Mouse (Mus musculus) intestine, postnatal 0 days (tissue): ENCODE measurements around the gene Rftn1. TPM values are rescaled to one million over a fixed set of nuclear protein-coding genes. Genes with fewer than 3 reads are reported as not detected.

Experiments
- ATAC-seq: fragments of 200-750 bp; cut with Nextera tagmentation; 2 replicates; pipeline ENCODE4 v1.8.0; 2017; ENCODE audit warnings: mild to moderate bottlenecking, moderate TSS enrichment, moderate library complexity
- H3K27ac ChIP-seq: fragments of 300-500 bp; sonication (generic); 2 replicates; pipeline ENCODE4 v1.5.1; 2014; ENCODE audit warnings: mild to moderate bottlenecking, low read depth, low read length, moderate library complexity
- H3K27me3 ChIP-seq: fragments of 300-500 bp; sonication (generic); replicated peaks from 2 replicates; pipeline ENCODE4 v1.6.1; 2014; ENCODE audit warnings: low read length, mixed read lengths; ENCODE audit not compliant: control insufficient read depth, insufficient read depth
- H3K36me3 ChIP-seq: fragments of 300-500 bp; sonication (generic); 2 replicates; pipeline ENCODE4 v1.6.1; 2014; ENCODE audit warnings: mild to moderate bottlenecking, moderate library complexity; ENCODE audit not compliant: control insufficient read depth, insufficient read depth
- H3K4me1 ChIP-seq: fragments of 300-500 bp; sonication (generic); replicated peaks from 2 replicates; pipeline ENCODE4 v1.6.1; 2014; ENCODE audit warnings: antibody characterized with exemption, low read length, mixed read lengths; ENCODE audit not compliant: control insufficient read depth, insufficient read depth
- H3K4me2 ChIP-seq: fragments of 300-500 bp; sonication (generic); replicated peaks from 2 replicates; pipeline ENCODE4 v1.6.1; 2014; ENCODE audit warnings: low read depth, mild to moderate bottlenecking, moderate library complexity
- H3K4me3 ChIP-seq: fragments of 300-500 bp; sonication (generic); 2 replicates; pipeline ENCODE4 v1.5.1; 2014; ENCODE audit warnings: low read depth, low read length
- H3K9ac ChIP-seq: fragments of 300-500 bp; sonication (generic); 2 replicates; pipeline ENCODE4 v1.6.1; 2014; ENCODE audit warnings: mild to moderate bottlenecking, low read depth, low read length
- H3K9me3 ChIP-seq: fragments of 300-500 bp; sonication (generic); 2 replicates; pipeline ENCODE4 v1.6.1; 2016; ENCODE audit warnings: mixed run types; ENCODE audit not compliant: control insufficient read depth
- CTCF ChIP-seq: sonication (generic); IDR thresholded peaks from 2 replicates; pipeline ENCODE4 v1.5.1; 2016; ENCODE audit warnings: low read depth, mild to moderate bottlenecking, control low read depth, antibody characterized with exemption, moderate library complexity
- WGBS: fragments of 180-500 bp; shearing (Covaris S2); extraction: QIAGEN DNeasy Blood & Tissue Kit; methylation state at CpG from one replicate; pipeline ENCODE4 v1.1.7; 2014; 5-methylcytosine and 5-hydroxymethylcytosine counted together
- polyA plus RNA-seq: library from polyadenylated mRNA; unstranded; fragments of >200 nt; fragmentation: Nextera tagmentation; extraction: Ambion mirVana; gene quantifications from 2 replicates; pipeline ENCODE4 v1.2.1, GENCODE M21; 2015

Rftn1 gene
- polyA plus RNA-seq, 1 experiment from 2014 or later: 7.1 TPM

DNA sequence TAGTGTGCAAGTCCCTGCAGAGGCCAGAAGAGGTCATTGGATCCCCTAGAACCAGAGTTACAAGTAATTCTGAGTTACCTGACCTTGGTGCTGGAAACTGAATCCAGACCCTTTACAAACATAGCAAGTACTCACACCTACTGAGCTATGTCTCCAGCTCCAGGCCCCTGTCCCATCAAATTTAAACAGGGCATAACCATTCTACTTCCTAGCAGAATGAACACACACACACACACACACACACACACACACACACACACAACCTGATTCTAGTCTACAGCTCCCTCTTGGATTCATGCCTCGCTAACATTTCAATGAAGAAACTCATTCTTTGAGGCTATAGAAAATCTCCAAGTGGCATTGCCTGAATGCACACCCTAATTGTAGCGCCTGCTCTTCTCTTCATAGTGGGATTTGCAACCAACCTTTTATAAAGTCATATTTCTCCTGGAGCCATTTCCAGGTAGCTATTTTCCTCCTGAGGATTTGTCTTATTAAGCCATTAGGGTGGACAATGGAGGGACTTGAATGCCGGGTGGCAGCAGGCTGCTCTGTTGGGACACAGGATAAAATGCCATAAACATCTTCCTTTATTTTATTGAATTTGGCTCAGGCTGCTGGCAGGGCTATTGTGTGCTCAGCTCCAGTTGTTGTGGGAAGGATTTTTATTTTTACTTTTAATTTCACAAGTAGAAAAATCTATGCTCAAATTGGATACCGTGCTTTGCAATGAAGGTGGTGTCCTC, 213.6 kb downstream of the Rftn1 start:
- Histone ChIP-seq H3K27ac (no peak overlapping the region), H3K4me2 (no peak overlapping the region), H3K9ac (no peak overlapping the region), H3K4me3 (no peak overlapping the region), H3K4me1 (no peaks in the 10 kb centered on the region), H3K27me3 (no peaks in the 10 kb centered on the region), H3K9me3 (no peaks in the 10 kb centered on the region), H3K36me3 (no peaks in the 10 kb centered on the region)
- TF ChIP-seq CTCF: no peak
- ATAC-seq: no peak
- WGBS: 80% methylated on average over 4 of the region's 4 CpGs

DNA sequence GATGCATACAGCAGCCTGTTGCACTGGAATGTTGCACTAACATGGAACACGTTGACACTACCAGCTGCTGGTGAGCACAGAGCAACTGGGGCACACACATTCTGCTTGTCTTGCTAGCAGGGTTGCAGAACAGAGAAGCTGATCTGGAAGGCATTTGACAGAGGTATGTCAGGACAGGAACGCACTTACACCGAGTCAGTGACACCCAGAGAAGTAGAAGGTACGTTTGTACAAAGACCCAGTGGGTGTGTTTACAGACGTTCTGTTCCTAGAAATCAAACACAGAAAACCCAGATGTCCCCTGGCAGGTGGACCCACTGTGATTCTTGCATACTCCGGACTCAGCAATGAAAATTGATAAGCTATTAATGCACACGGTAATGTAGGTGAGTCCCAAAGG, 215.0 kb downstream of the Rftn1 start:
- H3K9me3 ChIP-seq: no peaks in the 10 kb centered on the region
- TF ChIP-seq CTCF: no peak
- H3K36me3 ChIP-seq: no peaks in the 10 kb centered on the region
- no peak overlapping the region for H3K4me2 ChIP-seq
- ATAC-seq: no peak
- H3K4me1 ChIP-seq: no peaks in the 10 kb centered on the region
- no peak overlapping the region for H3K9ac ChIP-seq
- H3K27ac ChIP-seq: no peak overlapping the region
- no peaks in the 10 kb centered on the region for H3K27me3 ChIP-seq
- 56% methylated on average over 7 of the region's 7 CpGs for WGBS
- H3K4me3 ChIP-seq: no peak overlapping the region

DNA sequence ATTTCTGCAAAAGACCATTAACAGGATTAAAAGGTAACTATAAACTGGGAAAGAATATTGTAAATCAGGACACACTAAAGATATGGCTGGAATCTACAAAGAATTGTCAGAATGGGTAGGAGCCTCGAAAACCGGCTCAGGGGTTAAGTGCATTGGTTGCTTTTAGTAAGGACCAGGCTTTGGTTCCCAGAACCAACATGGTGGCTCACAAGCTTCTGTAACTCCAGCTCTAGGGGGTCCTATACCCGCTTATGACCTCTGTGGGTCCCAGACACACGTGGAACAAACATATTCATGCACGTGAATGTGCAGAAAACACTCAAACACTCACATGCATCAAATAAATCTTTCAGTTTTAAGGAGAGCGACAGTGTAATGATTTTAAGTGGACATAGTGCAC, 215.5 kb downstream of the Rftn1 start:
- WGBS: 79% methylated on average over 6 of the region's 6 CpGs

DNA sequence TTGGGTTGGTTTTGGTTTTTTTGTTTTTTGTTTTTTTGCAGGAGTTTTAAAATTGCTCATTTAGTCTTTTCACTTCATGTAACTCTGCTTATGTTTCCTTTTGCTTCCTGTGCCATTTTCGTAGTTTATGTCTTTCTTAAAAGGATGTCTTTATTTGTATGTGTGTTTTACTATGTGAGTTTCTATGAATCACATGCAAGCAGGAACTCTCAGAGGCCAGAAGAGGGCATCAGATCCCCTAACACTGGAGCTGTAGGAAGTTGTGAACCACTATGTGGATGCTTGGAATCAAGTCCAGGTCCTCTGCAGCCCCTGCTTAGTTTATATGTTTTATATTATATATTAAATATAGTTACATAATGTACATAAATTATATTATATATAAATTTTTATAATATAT, 218.3 kb downstream of the Rftn1 start:
- ATAC-seq: no peak
- peak; percentile 9; the same call in 1 of the 2 replicates for TF ChIP-seq CTCF
- H3K4me2 ChIP-seq: no peak overlapping the region
- H3K27ac ChIP-seq: no peak overlapping the region
- H3K27me3 ChIP-seq: no peaks in the 10 kb centered on the region
- H3K9me3 ChIP-seq: no peaks in the 10 kb centered on the region
- H3K9ac ChIP-seq: no peak overlapping the region
- no peak overlapping the region for H3K4me3 ChIP-seq
- H3K36me3 ChIP-seq: no peaks in the 10 kb centered on the region
- no peaks in the 10 kb centered on the region for H3K4me1 ChIP-seq
- 86% methylated on average over 1 of the region's 1 CpGs for WGBS

More for the DNA sequence above, 215.5 kb downstream of the Rftn1 start:
- no peaks in the 10 kb centered on the region for H3K9me3 ChIP-seq
- no peaks in the 10 kb centered on the region for H3K36me3 ChIP-seq
- TF ChIP-seq CTCF: no peak
- no peak overlapping the region for H3K27ac ChIP-seq
- H3K4me2 ChIP-seq: no peak overlapping the region
- H3K4me3 ChIP-seq: no peak overlapping the region
- ATAC-seq: no peak
- H3K4me1 ChIP-seq: no peaks in the 10 kb centered on the region
- no peaks in the 10 kb centered on the region for H3K27me3 ChIP-seq
- H3K9ac ChIP-seq: no peak overlapping the region

DNA sequence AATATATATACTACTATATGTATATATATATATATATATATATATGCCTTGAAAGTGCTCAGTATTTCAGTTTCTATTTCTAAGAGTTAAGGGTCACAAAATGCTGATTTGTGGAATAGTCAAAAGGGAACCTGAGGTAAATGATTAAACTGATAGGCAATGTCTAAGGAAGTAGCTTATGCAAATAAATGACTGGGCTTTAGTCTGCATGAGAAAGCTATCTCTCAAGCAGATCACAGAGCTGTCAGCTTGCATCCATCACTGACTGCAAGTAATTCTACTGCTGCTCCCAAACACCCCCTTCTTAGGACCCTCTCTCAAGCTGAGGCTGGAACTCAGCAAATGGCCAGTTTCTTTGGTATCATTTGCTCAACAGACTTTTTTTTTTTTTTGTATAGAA, 219.4 kb downstream of the Rftn1 start:
- Histone ChIP-seq H3K9me3 (no peaks in the 10 kb centered on the region), H3K4me3 (no peak overlapping the region), H3K27me3 (no peaks in the 10 kb centered on the region), H3K4me2 (no peak overlapping the region), H3K4me1 (no peaks in the 10 kb centered on the region), H3K36me3 (no peaks in the 10 kb centered on the region), H3K9ac (no peak overlapping the region), H3K27ac (no peak overlapping the region)
- ATAC-seq: no peak
- TF ChIP-seq CTCF: no peak

DNA sequence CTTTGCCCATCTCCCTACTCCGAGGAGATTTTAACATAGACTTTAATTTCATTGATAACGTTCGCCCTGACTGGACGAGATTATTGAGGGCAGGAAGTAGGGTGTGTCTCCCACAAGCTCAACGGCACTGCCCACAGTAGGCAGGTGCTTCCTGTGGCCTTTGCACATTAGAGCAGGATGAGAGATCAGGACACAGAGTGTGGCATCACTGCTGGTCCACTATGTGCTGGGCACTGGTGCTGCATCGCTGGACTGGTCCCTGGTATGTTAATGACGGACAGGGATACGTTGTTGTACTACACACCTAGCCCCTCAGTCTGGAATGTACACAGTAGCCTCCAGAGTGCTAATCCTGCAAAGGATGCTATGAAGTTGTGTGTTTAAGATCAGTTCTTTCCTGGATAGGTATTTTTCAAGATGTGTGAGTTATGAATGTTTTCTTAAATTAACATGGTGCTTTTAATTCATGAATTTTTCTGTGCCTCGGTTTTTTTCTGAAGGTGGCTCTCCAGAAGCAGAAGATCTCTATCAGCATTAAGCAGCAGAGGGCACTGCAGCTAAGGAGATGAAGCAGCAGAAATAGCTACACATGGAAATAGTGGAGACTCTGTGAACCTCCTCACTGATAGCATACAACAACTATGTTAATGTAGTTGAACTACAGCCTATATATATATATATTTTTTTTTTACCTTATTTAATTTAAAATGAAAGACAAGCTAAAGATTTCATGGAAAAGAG, 221.8 kb downstream of the Rftn1 start:
- H3K27ac ChIP-seq: no peak overlapping the region
- WGBS: 45% methylated on average over 9 of the region's 9 CpGs
- no peak overlapping the region for H3K4me3 ChIP-seq
- H3K4me1 ChIP-seq: no peaks in the 10 kb centered on the region
- H3K27me3 ChIP-seq: no peaks in the 10 kb centered on the region
- no peak for ATAC-seq
- H3K36me3 ChIP-seq: no peaks in the 10 kb centered on the region
- no peak overlapping the region for H3K4me2 ChIP-seq
- H3K9me3 ChIP-seq: no peaks in the 10 kb centered on the region
- no peak overlapping the region for H3K9ac ChIP-seq
- TF ChIP-seq CTCF: peak; percentile 72
